Mouse (Mus musculus): Measurements from ENCODE around the gene Tmem151a. TPM values are rescaled to one million over a fixed set of nuclear protein-coding genes. Genes with fewer than 3 reads are reported as not detected.

Tmem151a gene
- 100 to 1,000 TPM; 154 to 156 TPM for total RNA-seq (2021)
- long read RNA-seq, experiment 1, full-length matches to known transcripts = 119 of 194 reads
- long read RNA-seq, experiment 1, partial matches to known transcripts = 0 of 194 reads
- long read RNA-seq, experiment 1, other reads (novel, unspliced or antisense) = 75 of 194 reads
- long read RNA-seq, experiment 2, full-length matches to known transcripts = 82 of 132 reads
- long read RNA-seq, experiment 2, partial matches to known transcripts = 0 of 132 reads
- long read RNA-seq, experiment 2, other reads (novel, unspliced or antisense) = 50 of 132 reads

DNA sequence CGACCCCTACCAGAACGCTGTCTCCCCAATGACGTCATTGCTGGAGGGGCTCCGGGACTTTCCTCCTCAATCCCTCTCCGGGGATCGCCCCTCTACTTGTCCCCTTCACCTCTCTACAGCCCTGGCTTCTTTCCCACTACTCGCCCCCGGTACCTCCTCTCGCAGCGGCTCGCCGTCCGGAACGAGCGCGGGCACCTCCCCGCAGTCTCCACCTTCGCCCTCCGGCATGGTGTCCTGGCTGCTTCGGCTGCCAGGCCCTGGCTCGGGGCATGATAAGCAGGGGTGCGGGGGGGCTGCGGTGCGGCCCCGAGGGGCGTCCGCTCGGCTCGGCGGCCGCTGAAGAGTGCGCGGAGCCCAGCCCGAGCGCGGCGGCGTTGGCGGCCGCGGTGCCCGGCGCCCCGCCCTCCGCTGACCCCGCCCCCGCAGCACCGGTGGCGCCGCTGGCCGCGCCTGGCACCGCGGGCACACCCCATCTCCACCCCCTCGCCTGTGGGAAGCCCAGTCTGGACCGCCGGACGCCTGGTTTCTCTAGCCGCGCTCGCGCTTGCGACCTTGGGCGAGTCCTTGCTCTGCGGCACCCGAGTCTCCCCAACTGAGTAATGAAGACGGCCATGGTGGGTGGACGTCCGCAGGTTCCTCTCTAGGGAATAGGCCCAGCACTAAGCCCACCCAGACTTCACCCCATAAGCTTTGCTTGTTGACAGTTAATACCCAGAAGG lies at the start of gene Tmem151a:
TSS of gene Tmem151a (minus strand) at position 387 of the 719 bp plus-strand sequence.
- peak in 1 of 2 experiments; percentile 71 for DNase-seq (ENCODE audit: extremely low spot score in 1 of 2, low spot score in 2 of 2)
- intact Hi-C loops (cut with DNase I) = loop anchor here (2.0 kb wide), 1 partner anchor 35 kb away; the partner anchor contains the start of gene Rin1
- TF ChIP-seq CTCF (IDR thresholded peaks at IDR 0.05) = no peak
- peak within 1 kb of the TSS; percentile 69 for H3K4me3 ChIP-seq
- peak within 1 kb of the TSS; percentile 100 for H3K27ac ChIP-seq

DNA sequence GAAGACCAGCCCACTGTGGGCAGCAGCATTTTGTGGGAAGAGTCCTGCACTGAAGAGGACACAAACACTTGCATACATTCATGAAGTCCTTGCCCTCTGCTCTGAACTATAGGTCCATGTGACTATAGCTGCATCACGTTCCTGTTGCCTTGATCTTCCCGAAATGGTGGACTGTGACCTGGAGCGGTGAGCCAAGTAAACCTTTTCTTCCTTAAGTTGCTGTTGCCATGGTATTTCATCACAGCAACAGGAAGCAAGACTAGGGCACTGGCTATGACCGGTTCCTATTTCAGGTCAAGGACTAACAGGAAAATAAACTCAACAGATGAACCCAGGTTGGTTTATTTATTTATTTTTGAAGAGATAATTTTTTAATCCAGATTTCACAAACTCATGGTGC lies 45.9 kb upstream of the Tmem151a start:
- TF ChIP-seq CTCF (IDR thresholded peaks at IDR 0.05) = no peak
- no peak for DNase-seq (ENCODE audit: extremely low spot score in 1 of 2, low spot score in 2 of 2)
- no peak overlapping the region for H3K4me3 ChIP-seq
- H3K27ac ChIP-seq = no peak overlapping the region
- intact Hi-C loops (cut with DNase I) = no loop called here

GRCm38 (mm10) chr19:5129770-5130169 lies 44.4 kb upstream of the Tmem151a start:
- H3K27ac ChIP-seq = no peak overlapping the region
- no peak for DNase-seq (ENCODE audit: extremely low spot score in 1 of 2, low spot score in 2 of 2)
- H3K4me3 ChIP-seq = no peak overlapping the region
- TF ChIP-seq CTCF (IDR thresholded peaks at IDR 0.05) = peak; percentile 56
- intact Hi-C loops (cut with DNase I) = no loop called here

- no peak for TF ChIP-seq CTCF (IDR thresholded peaks at IDR 0.05)
- intact Hi-C loops (cut with DNase I) = no loop called here
- H3K27ac ChIP-seq = no peak overlapping the region
- no peak overlapping the region for H3K4me3 ChIP-seq
- DNase-seq (ENCODE audit: extremely low spot score in 1 of 2, low spot score in 2 of 2) = no peak
These were observed 38.8 kb upstream of the Tmem151a start for GRCm38 (mm10) chr19:5124055-5124614.

- DNase-seq (ENCODE audit: extremely low spot score in 1 of 2, low spot score in 2 of 2) = no peak
- TF ChIP-seq CTCF (IDR thresholded peaks at IDR 0.05) = no peak
- H3K4me3 ChIP-seq = no peak overlapping the region
- H3K27ac ChIP-seq = no peak overlapping the region
- intact Hi-C loops (cut with DNase I) = no loop called here
These were observed 37.9 kb upstream of the Tmem151a start for GRCm38 (mm10) chr19:5123241-5123640.

GRCm38 (mm10) chr19:5122492-5122891 lies 37.2 kb upstream of the Tmem151a start:
- intact Hi-C loops (cut with DNase I) = no loop called here
- Histone ChIP-seq H3K4me3 (no peak overlapping the region), H3K27ac (no peak overlapping the region)
- no peak for DNase-seq (ENCODE audit: extremely low spot score in 1 of 2, low spot score in 2 of 2)
- TF ChIP-seq CTCF (IDR thresholded peaks at IDR 0.05) = no peak

- intact Hi-C loops (cut with DNase I) = loop anchor here (2.0 kb wide), 1 partner anchor 20 kb away; no protein-coding TSS in a partner anchor
- H3K4me3 ChIP-seq = peak within 1 kb of the TSS; percentile 81
These were observed 33.0 kb upstream of the Tmem151a start, which contains the start of gene Klc2 for GRCm38 (mm10) chr19:5118384-5118698. TSS of gene Klc2 (minus strand) at chr19:5118560.

GRCm38 (mm10) chr19:5117494-5118383 lies 32.4 kb upstream of the Tmem151a start:
- intact Hi-C loops (cut with DNase I) = loop anchor here (1.0 to 2.0 kb wide), 2 partner anchors 10 to 21 kb away; partner anchors contain the start of gene Rab1b
- DNase-seq (ENCODE audit: extremely low spot score in 1 of 2, low spot score in 2 of 2) = peak; percentile 88 to 95
- Histone ChIP-seq H3K4me3 (peak overlapping the region; percentile 81), H3K27ac (peak overlapping the region; percentile 95)
- TF ChIP-seq CTCF (IDR thresholded peaks at IDR 0.05) = peak; percentile 92

More at GRCm38 (mm10) chr19:5118384-5118698, 33.0 kb upstream of the Tmem151a start, which contains the start of gene Klc2:
- peak within 1 kb of the TSS; percentile 95 for H3K27ac ChIP-seq
- no peak for DNase-seq (ENCODE audit: extremely low spot score in 1 of 2, low spot score in 2 of 2)
- TF ChIP-seq CTCF (IDR thresholded peaks at IDR 0.05) = no peak

GRCm38 (mm10) chr19:5113783-5114182 lies 28.5 kb upstream of the Tmem151a start:
- Histone ChIP-seq H3K4me3 (no peak overlapping the region), H3K27ac (peak overlapping the region; percentile 63; the same call in 1 of the 2 replicates)
- peak in 1 of 2 experiments; percentile 47 for DNase-seq (ENCODE audit: extremely low spot score in 1 of 2, low spot score in 2 of 2)
- no peak for TF ChIP-seq CTCF (IDR thresholded peaks at IDR 0.05)
- intact Hi-C loops (cut with DNase I) = no loop called here

DNA sequence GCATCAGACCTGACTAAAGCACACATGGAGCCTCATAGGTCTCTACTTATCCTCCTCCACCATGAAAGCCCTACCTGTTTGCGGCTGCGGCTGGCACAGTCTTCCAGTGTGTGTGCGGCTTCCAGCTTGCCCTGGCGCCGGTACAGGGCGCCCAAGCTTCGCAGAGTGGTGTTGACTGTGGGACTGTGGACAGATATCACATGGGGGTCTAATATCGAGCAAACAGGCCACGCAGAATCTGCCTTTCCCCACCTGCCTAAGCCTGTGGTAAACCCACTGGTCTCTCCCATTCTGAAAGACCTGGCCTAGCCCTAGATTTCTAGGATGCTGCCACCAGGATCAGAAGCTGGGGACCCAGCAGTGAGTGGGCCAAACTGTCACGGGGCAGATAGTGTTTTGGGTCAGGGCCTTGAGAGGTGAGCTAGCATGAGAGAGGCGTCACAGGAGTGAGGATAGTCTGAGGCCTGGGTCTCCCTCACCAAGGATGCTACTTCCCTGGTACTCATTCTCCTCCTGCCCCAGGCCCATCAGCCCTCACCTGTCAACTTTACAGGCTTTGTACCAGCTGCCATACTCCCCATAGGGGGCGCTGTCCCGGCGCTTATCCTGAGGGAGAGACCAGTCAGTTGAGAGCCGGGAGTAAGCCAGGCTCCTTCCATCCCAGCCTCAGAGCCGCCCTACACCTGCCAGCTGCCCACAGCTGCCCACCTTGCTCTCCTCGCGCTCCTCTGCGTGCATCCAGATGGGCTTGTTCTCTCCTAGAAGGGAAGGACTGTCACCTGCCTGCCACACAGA lies 24.5 kb upstream of the Tmem151a start:
- Histone ChIP-seq H3K27ac (no peak overlapping the region), H3K4me3 (no peak overlapping the region)
- intact Hi-C loops (cut with DNase I) = no loop called here
- no peak for DNase-seq (ENCODE audit: extremely low spot score in 1 of 2, low spot score in 2 of 2)
- TF ChIP-seq CTCF (IDR thresholded peaks at IDR 0.05) = peak; percentile 58

All from left cerebral cortex, adult 2 months (tissue).